Mouse (Mus musculus): ENCODE data around the gene Nipa1.
A peak's percentile ranks its signal among the peaks of the same experiment; 100 is the strongest.
"Not testable (repeated sequence)": the region's sequence is repeated elsewhere in the genome, so short reads cannot be mapped to it uniquely, and the experiment has no call there.

The Nipa1 gene

GRCm38 (mm10) chr7:56019930-56020253 lies at the start of gene Nipa1:
Gene Nipa1, minus strand, starts transcription at chr7:56019954.
- DNase-seq (ENCODE audit: low spot score): no peak

GRCm38 (mm10) chr7:56066634-56067033 lies 46.9 kb upstream of the Nipa1 start:
- DNase-seq (ENCODE audit: low spot score): no peak

GRCm38 (mm10) chr7:56066136-56066535 lies 46.4 kb upstream of the Nipa1 start:
- DNase-seq (ENCODE audit: low spot score): no peak

DNA sequence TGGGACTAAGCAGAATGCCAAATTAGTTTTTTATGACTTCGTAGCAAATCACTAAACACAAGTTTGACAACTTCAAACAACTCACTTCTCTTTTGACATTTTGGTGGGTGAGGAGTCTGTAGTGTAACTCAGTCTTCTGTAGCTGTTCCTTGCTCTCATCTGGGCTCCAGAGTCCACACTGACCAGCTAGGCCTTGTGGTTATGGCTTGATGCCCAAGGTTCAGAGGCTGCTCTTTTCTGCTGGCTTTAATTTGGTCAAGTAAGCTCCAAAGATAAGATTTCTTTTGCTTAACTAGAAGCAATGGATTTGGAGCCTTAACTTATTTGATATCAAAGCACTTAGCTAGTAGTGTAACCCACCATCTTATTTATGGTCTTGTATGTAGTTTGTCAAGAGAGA lies 45.1 kb upstream of the Nipa1 start:
- no peak for DNase-seq (ENCODE audit: low spot score)

GRCm38 (mm10) chr7:56055338-56055737 lies 35.6 kb upstream of the Nipa1 start:
- no peak for DNase-seq (ENCODE audit: low spot score)

GRCm38 (mm10) chr7:56052996-56053395 lies 33.2 kb upstream of the Nipa1 start:
- DNase-seq (ENCODE audit: low spot score): no peak

- peak; percentile 67 for DNase-seq (ENCODE audit: low spot score)
Measured at GRCm38 (mm10) chr7:56050487-56050911, 30.7 kb upstream of the Nipa1 start.

DNA sequence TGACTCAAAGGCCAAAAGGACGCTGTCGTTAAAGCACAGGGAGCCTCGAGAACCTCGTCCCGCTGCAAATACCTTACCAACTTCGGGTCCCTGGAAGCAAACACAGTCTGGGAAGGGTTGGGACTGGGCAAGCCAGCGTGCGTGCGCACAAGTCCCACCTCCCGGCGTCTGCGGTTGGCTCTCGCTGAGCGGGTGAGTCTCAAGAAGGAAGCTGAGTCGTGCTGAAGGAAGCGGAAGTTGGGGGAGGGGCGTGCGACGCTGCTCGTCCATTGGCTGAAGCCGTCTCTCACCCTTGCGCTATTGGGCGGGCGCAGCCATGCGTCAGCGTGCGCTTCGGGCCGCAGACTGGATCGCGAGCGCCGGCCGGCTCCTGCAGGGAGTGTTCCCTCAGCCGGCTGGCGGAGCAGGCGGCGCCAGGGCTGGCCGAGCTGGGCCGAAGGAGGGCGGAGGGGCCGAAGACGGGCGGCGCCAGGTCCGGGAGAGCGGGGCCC lies 30.1 kb upstream of the Nipa1 start, which contains the start of gene Herc2:
TSS of gene Herc2 (plus strand) at position 366 of the 491 bp plus-strand sequence.
- peak; percentile 99 for DNase-seq (ENCODE audit: low spot score)

DNA sequence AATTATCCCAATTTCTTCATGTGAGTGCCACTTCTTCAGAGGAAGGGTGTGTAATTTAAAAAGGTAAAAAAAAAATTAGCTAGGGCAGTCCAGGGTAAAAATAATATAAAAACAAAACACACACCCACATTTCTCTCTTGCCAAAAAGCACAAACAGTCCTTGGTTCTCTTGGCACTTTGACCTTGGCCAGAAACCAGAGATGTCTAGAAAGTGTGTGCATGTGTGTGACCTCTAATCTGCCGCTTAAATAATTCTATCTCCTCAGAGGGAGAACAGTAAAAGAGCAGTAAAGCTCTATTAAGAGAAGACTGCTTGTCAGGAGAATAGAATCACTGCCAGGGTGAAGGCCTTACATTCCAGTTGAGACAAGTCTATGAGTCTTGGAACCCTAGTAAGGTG lies 27.4 kb upstream of the Nipa1 start:
- no peak for DNase-seq (ENCODE audit: low spot score)

GRCm38 (mm10) chr7:56044267-56044629 lies 24.5 kb upstream of the Nipa1 start:
- DNase-seq (ENCODE audit: low spot score): no peak

DNA sequence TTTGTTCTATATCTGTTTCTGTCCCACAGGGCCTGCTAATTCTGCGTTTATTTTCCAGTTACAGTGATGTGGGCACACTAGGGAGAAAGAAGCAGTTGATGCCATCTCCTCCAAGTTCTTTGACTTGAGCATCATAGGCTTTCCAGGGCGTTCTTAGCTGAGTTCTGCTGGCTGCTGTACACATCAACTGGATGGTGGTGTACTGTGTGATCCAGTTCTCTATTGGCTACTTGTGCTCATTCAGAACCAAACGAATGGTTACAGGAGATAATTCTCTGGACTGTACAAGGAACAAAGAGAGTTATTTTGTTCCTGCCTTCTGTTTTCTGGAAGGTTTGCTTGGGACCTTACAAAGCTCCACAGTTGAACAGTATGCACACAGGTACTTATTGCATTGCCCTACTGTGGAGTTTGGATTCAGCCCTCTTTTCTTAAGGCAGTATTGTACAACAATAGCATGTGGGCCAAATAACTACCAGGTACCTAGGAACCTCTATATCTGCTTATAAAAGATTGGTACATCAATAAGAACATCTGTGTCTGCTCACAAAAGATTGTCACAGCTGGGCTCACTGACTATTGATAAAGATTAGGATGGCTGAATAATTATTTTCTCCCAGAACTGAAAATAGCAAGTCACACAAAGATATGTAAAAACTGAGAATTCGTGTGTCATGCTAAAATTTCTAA lies 24.0 kb upstream of the Nipa1 start:
- DNase-seq (ENCODE audit: low spot score): no peak

- peak; percentile 82 for DNase-seq (ENCODE audit: low spot score)
Measured at GRCm38 (mm10) chr7:56042353-56042752, 22.6 kb upstream of the Nipa1 start.

DNA sequence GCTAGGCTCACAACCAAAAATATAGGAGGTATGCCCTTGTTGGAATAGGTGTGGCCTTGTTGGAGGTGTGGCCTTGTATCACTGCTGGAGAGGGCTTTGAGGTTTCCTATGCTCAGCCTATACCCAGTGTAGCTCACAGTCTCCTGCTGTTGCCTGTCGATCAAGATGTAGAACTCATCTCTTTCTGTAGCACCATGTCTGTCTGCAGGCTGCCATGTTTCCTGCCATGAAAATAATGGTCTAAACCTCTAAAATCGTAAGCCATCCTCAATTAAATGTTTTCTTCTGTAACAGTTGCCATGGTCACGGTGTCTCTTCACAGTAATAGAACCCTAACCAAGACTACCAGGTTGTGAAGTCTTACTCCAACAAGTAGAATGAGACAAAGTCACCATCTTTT lies 3.8 kb upstream of the Nipa1 start:
- no peak for DNase-seq (ENCODE audit: low spot score)

- DNase-seq (ENCODE audit: low spot score): peak; percentile 87
Measured at GRCm38 (mm10) chr7:56018972-56019929, 503 bp downstream of the Nipa1 start.

DNA sequence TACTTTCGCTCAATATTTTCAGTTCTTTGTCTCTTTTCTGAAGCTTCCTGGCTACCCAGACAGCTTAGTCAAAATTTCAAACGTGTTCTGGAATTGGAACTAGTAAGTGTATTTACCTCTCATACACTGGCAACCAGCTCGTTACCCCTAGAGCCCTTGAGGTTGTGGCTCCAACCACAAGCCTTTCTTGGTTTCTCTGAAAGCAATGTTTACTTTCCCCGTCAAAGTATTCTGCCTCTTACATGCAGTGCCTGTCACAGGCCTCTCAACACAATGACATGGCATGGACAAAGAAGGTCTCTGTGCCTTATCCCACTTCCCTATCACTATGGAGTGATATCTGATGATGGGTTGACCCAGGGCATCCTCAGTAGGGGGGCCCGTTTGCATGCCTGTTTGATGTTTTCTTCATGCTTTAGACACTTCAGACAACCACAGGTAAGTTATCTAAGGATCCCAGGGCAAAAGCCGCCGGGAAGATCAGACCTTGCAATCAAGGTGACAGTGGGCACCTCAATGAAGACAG lies 1.2 kb downstream of the Nipa1 start:
- DNase-seq (ENCODE audit: low spot score): no peak

DNA sequence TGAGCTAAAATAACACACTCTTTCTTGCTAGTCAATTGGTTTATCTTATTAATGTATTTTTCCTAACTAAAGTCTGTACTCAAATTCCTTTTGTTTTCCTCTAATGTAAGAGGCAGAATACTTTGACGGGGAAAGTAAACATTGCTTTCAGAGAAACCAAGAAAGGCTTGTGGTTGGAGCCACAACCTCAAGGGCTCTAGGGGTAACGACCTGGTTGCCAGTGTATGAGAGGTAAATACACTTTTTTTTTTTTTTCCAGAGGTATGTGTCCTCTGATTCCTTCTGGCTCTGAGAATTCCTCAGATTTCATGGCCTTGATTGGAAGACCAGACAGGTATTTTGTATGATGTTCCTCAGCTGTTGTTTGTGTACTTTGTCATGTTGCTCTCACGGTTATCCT lies 2.0 kb downstream of the Nipa1 start:
- no peak for DNase-seq (ENCODE audit: low spot score)

- no peak for DNase-seq (ENCODE audit: low spot score)
Measured at GRCm38 (mm10) chr7:56015837-56016236, 3.9 kb downstream of the Nipa1 start.

DNA sequence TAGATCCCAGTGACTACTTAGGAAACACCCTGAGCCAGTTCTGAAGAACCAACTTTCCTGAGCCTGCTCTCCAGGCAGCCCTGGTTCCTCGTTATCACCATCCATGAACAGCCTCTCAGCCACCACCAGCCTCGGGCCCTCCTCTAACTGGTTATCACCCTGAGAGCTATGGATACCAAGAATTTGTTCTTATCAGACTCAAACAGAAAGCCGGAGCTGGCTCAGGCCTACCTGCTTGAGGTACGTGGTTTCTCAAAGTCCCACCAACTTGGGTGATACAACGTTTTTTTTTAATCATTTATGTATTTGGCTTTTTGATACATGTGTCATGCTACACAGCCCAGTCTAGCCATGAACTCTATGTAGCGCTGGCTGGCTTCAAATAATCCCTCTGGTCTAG lies 4.6 kb downstream of the Nipa1 start:
- DNase-seq (ENCODE audit: low spot score): no peak

GRCm38 (mm10) chr7:56014002-56014702 lies 5.6 kb downstream of the Nipa1 start:
- DNase-seq (ENCODE audit: low spot score): not testable (repeated sequence)

DNA sequence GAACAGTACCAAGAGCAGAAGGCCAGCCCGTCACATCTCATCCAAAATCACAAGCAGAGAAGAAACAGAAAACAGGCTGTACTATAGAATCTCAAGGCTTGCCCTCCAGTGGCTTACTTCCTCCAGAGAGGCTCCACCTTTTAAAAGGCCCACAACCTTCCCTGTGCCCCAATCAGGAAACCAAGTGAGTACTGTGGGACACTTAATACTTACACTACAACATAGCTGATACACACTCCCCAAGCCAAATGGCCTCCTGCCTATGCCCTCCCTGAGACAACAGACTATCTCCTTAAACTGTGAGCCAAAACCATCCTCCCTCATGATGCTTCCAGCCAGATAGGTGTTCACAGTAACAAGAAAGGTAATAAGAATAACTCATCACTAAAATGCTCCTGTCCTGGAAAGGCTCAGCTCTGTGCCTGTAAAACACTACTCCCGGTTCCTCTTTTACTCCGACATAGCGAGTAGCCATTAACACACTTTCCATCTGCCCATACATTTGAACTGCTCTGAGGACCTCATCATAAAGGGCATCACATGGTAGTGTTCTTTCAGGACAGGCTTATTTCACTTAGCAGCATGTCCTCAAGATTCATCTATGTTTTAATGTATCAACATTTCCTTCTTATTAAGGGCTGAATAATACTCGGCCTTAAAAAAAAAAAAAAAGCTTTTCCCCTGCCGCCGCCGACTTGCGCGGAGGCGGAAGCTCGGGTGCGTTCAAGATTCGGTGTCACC lies 6.3 kb downstream of the Nipa1 start:
- DNase-seq (ENCODE audit: low spot score): no peak

GRCm38 (mm10) chr7:56011018-56011333 lies 8.8 kb downstream of the Nipa1 start:
- no peak for DNase-seq (ENCODE audit: low spot score)

Measured in embryo, embryonic 10.5 days (tissue).